Mouse (Mus musculus): ENCODE measurements at regions not wholly inside any gene's neighbourhood (a gene's known extent, or its start where the extent isn't known, plus 50 kb on each side); places are given as distances from the start of the nearest gene placed in this dataset.

GRCm38 (mm10) chr16:13012863-13013262, 96.6 kb upstream of the Ercc4 start:
- Histone ChIP-seq H3K27me3 (ENCODE audit: insufficient read depth, low read length) (no peaks in the 10 kb centered on the region), H3K4me1 (ENCODE audit: insufficient read depth, low read depth, low read length) (no peaks in the 10 kb centered on the region), H3K4me3 (ENCODE audit: low read depth, low read length) (no peak overlapping the region), H3K36me3 (replicated peaks) (no peaks in the 10 kb centered on the region), H3K9me3 (replicated peaks) (no peaks in the 10 kb centered on the region)
- no peak for DNase-seq (ENCODE audit: low spot score)
- no peak for ATAC-seq (ENCODE audit: extremely low read depth, insufficient number of reproducible peaks, low FRiP score, poor library complexity, severe bottlenecking)
- no peak for TF ChIP-seq POLR2AphosphoS5 (IDR thresholded peaks at IDR 0.05; ENCODE audit: insufficient replicate concordance, low read depth, low read length)
- TF ChIP-seq GATA2 (IDR thresholded peaks at IDR 0.05; ENCODE audit: borderline replicate concordance, low read depth, low read length), result no peak
- no peak for TF ChIP-seq GATA1 (IDR thresholded peaks at IDR 0.05; ENCODE audit: borderline replicate concordance, low read length)
- no peak for TF ChIP-seq TAL1 (conservative IDR thresholded peaks at IDR 0.05; ENCODE audit: low read depth, low read length)
- TF ChIP-seq CTCF (IDR thresholded peaks at IDR 0.05; ENCODE audit: low read depth, low read length), result no peak

GRCm38 (mm10) chr16:13013891-13014644, 95.4 kb upstream of the Ercc4 start:
- no peaks in the 10 kb centered on the region for H3K36me3 ChIP-seq (replicated peaks)
- TF ChIP-seq TAL1 (conservative IDR thresholded peaks at IDR 0.05; ENCODE audit: low read depth, low read length) (no peak), GATA2 (IDR thresholded peaks at IDR 0.05; ENCODE audit: borderline replicate concordance, low read depth, low read length) (no peak), POLR2AphosphoS5 (IDR thresholded peaks at IDR 0.05; ENCODE audit: insufficient replicate concordance, low read depth, low read length) (no peak), GATA1 (IDR thresholded peaks at IDR 0.05; ENCODE audit: borderline replicate concordance, low read length) (no peak), CTCF (IDR thresholded peaks at IDR 0.05; ENCODE audit: low read depth, low read length) (no peak)
- no peak for DNase-seq (ENCODE audit: low spot score)
- H3K4me1 ChIP-seq (ENCODE audit: insufficient read depth, low read depth, low read length), result no peaks in the 10 kb centered on the region
- no peak overlapping the region for H3K4me3 ChIP-seq (ENCODE audit: low read depth, low read length)
- H3K9me3 ChIP-seq (replicated peaks), result no peaks in the 10 kb centered on the region
- no peak for ATAC-seq (ENCODE audit: extremely low read depth, insufficient number of reproducible peaks, low FRiP score, poor library complexity, severe bottlenecking)
- H3K27me3 ChIP-seq (ENCODE audit: insufficient read depth, low read length), result no peaks in the 10 kb centered on the region

GRCm38 (mm10) chr16:13022875-13023274, 86.6 kb upstream of the Ercc4 start:
- TF ChIP-seq CTCF (IDR thresholded peaks at IDR 0.05; ENCODE audit: low read depth, low read length) (peak; percentile 58), GATA1 (IDR thresholded peaks at IDR 0.05; ENCODE audit: borderline replicate concordance, low read length) (no peak)
- DNase-seq (ENCODE audit: low spot score) (no peak), ATAC-seq (ENCODE audit: extremely low read depth, insufficient number of reproducible peaks, low FRiP score, poor library complexity, severe bottlenecking) (no peak)
- no peaks in the 10 kb centered on the region for H3K4me1 ChIP-seq (ENCODE audit: insufficient read depth, low read depth, low read length)
- H3K36me3 ChIP-seq (replicated peaks), result no peaks in the 10 kb centered on the region
- no peaks in the 10 kb centered on the region for H3K9me3 ChIP-seq (replicated peaks)
- H3K27me3 ChIP-seq (ENCODE audit: insufficient read depth, low read length), result no peaks in the 10 kb centered on the region
- no peak overlapping the region for H3K4me3 ChIP-seq (ENCODE audit: low read depth, low read length)

- TF ChIP-seq CTCF (IDR thresholded peaks at IDR 0.05; ENCODE audit: low read depth, low read length) (no peak), TAL1 (conservative IDR thresholded peaks at IDR 0.05; ENCODE audit: low read depth, low read length) (no peak), POLR2AphosphoS5 (IDR thresholded peaks at IDR 0.05; ENCODE audit: insufficient replicate concordance, low read depth, low read length) (no peak), GATA1 (IDR thresholded peaks at IDR 0.05; ENCODE audit: borderline replicate concordance, low read length) (no peak), GATA2 (IDR thresholded peaks at IDR 0.05; ENCODE audit: borderline replicate concordance, low read depth, low read length) (no peak)
- no peaks in the 10 kb centered on the region for H3K27me3 ChIP-seq (ENCODE audit: insufficient read depth, low read length)
- no peaks in the 10 kb centered on the region for H3K4me1 ChIP-seq (ENCODE audit: insufficient read depth, low read depth, low read length)
- no peaks in the 10 kb centered on the region for H3K9me3 ChIP-seq (replicated peaks)
- no peaks in the 10 kb centered on the region for H3K36me3 ChIP-seq (replicated peaks)
- ATAC-seq (ENCODE audit: extremely low read depth, insufficient number of reproducible peaks, low FRiP score, poor library complexity, severe bottlenecking) (no peak), DNase-seq (ENCODE audit: low spot score) (no peak)
- no peak overlapping the region for H3K4me3 ChIP-seq (ENCODE audit: low read depth, low read length)
Measured at GRCm38 (mm10) chr16:13025393-13025792, 84.1 kb upstream of the Ercc4 start.

- H3K36me3 ChIP-seq (replicated peaks), result no peaks in the 10 kb centered on the region
- no peak overlapping the region for H3K4me3 ChIP-seq (ENCODE audit: low read depth, low read length)
- no peaks in the 10 kb centered on the region for H3K9me3 ChIP-seq (replicated peaks)
- no peaks in the 10 kb centered on the region for H3K4me1 ChIP-seq (ENCODE audit: insufficient read depth, low read depth, low read length)
- ATAC-seq (ENCODE audit: extremely low read depth, insufficient number of reproducible peaks, low FRiP score, poor library complexity, severe bottlenecking) (no peak), DNase-seq (ENCODE audit: low spot score) (no peak)
- peaks cover 7% of the 10 kb centered on the region for H3K27me3 ChIP-seq (ENCODE audit: insufficient read depth, low read length)
- TF ChIP-seq POLR2AphosphoS5 (IDR thresholded peaks at IDR 0.05; ENCODE audit: insufficient replicate concordance, low read depth, low read length), result no peak
- no peak for TF ChIP-seq TAL1 (conservative IDR thresholded peaks at IDR 0.05; ENCODE audit: low read depth, low read length)
- no peak for TF ChIP-seq CTCF (IDR thresholded peaks at IDR 0.05; ENCODE audit: low read depth, low read length)
- TF ChIP-seq GATA1 (IDR thresholded peaks at IDR 0.05; ENCODE audit: borderline replicate concordance, low read length), result no peak
- TF ChIP-seq GATA2 (IDR thresholded peaks at IDR 0.05; ENCODE audit: borderline replicate concordance, low read depth, low read length), result no peak
Measured at GRCm38 (mm10) chr16:13034136-13034535, 75.3 kb upstream of the Ercc4 start.

GRCm38 (mm10) chr16:13036596-13036995, 72.9 kb upstream of the Ercc4 start:
- peaks cover under 1% of the 10 kb centered on the region; the same call in 1 of the 2 replicates for H3K27me3 ChIP-seq (ENCODE audit: insufficient read depth, low read length)
- no peak overlapping the region for H3K4me3 ChIP-seq (ENCODE audit: low read depth, low read length)
- no peaks in the 10 kb centered on the region for H3K9me3 ChIP-seq (replicated peaks)
- H3K4me1 ChIP-seq (ENCODE audit: insufficient read depth, low read depth, low read length), result no peaks in the 10 kb centered on the region
- no peak for TF ChIP-seq CTCF (IDR thresholded peaks at IDR 0.05; ENCODE audit: low read depth, low read length)
- no peak for TF ChIP-seq GATA2 (IDR thresholded peaks at IDR 0.05; ENCODE audit: borderline replicate concordance, low read depth, low read length)
- TF ChIP-seq TAL1 (conservative IDR thresholded peaks at IDR 0.05; ENCODE audit: low read depth, low read length), result no peak
- TF ChIP-seq GATA1 (IDR thresholded peaks at IDR 0.05; ENCODE audit: borderline replicate concordance, low read length), result no peak
- no peak for TF ChIP-seq POLR2AphosphoS5 (IDR thresholded peaks at IDR 0.05; ENCODE audit: insufficient replicate concordance, low read depth, low read length)
- no peak for DNase-seq (ENCODE audit: low spot score)
- no peaks in the 10 kb centered on the region for H3K36me3 ChIP-seq (replicated peaks)
- no peak for ATAC-seq (ENCODE audit: extremely low read depth, insufficient number of reproducible peaks, low FRiP score, poor library complexity, severe bottlenecking)
